Mouse (Mus musculus) liver, adult 2 months (tissue): Measurements from ENCODE around the gene Sox6.

Experiments used
- CTCF ChIP-seq: fragments of 200-500 bp; IDR thresholded peaks from 2 replicates; pipeline ENCODE4 v1.5.1; 2011; ENCODE audit warnings: low read depth, low read length, control low read depth
- POLR2A ChIP-seq: fragments of 200-500 bp; IDR thresholded peaks from 2 replicates; pipeline ENCODE4 v1.6.1; 2011; ENCODE audit warnings: low read length, control low read depth; ENCODE audit not compliant: insufficient read depth; ENCODE audit errors: extremely low read depth

- no peak for TF ChIP-seq CTCF
- no peak for TF ChIP-seq POLR2A
Observed at GRCm38 (mm10) chr7:115830938-115831873, 207.4 kb downstream of the Sox6 start.
